Mouse (Mus musculus) ovary, postnatal 10 days (tissue): ENCODE results near the gene Abcc9.

Experiments used
- DNase-seq: peaks from one replicate; pipeline ENCODE4 v3.0.0; 2022; ENCODE audit warnings: low spot score

Gene Abcc9

GRCm38 (mm10) chr6:142548377-142548776, 153.7 kb downstream of the Abcc9 start:
- DNase-seq, result no peak

DNA sequence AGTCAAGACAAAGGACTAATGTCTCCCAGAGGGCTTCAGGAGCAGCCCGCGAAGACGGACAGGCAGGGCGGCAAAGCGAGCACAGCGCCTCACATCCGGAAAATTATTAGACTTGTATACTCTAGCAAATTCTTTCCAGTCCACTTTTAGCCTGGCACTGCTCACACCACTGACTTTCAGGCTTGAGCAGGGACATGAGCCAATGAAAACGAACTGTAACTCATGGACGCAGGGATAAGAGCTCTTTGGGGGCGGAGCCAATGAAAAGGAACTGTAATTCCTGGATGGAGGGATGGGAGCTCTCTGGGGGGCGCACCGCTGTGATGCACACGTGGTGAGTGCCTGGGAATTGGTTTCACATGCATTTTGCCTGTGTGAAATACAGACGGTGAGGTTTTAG, 157.0 kb downstream of the Abcc9 start:
- DNase-seq, result no peak

- DNase-seq, result no peak
These were observed 158.5 kb downstream of the Abcc9 start for GRCm38 (mm10) chr6:142543648-142544047.

GRCm38 (mm10) chr6:142542800-142543175, 159.3 kb downstream of the Abcc9 start:
- no peak for DNase-seq

- no peak for DNase-seq
These were observed 159.9 kb downstream of the Abcc9 start for GRCm38 (mm10) chr6:142542082-142542799.

DNA sequence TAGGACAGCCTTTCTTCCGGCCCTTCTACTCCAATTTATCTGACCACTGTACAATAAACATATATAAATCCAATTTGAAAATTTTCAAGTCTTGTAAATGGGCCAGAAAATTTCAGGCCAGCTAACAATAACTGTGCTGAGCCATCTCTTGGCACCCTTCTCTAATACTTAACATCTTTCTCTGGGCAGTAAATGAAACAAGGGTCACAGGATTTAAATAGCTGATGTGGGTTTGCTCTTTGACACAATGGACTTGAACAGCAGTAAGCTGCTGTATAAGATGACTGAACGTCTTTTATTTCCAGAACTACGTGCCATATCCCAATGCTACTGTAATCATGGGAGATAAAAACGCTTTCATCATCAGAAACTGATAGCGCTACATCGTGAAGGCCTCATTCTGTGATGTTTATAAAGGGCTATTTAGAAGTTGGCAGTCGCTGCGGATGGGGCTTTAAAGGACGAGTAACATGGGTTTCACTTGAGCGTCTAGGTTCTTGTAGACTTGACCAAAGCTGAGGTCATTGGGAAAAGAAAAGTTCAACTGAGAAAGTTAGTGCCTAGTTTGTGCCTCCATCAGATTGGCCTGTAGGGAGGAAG, 161.5 kb downstream of the Abcc9 start:
- DNase-seq, result no peak

DNA sequence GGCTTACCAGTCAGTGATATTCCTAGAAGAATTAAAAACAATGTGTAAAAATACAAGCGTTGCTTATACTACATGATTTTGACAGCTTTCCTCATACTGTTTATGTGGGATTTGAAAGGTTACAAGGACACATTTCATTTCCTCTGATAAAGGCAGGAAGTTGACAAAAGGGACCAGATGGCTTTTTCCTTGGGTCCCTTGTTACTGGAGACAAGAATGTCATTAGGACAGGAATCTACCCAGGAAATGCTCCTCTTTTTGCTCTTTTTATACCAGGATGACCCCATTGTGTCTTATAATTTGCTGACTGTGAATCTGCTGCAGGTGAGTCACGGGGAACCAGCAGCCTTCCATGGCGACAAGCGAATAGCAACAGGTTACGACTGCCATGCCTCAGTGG, 162.0 kb downstream of the Abcc9 start:
- DNase-seq, result no peak

DNA sequence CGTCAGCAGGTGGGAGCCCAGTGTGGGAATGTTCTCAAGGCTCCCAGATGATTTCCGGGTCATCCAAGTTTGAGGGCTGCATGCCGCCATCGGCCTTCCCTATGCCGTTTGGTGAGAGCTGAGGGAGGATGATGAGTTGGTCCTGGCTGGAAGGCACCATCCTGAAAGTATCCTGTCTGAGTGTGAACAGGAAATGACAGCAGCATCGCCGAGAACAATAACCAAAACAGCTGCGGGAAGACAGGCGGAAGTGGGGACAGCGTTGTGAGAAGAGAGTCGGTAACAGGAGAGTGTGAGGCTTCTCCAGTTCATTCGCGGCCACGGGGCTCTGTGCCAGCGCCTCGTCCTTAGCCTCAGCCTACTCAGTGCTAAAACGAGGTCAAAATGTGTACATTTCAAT, 163.6 kb downstream of the Abcc9 start:
- no peak for DNase-seq
